Comparison of ENCODE assay signal across 8 mouse cellular contexts in the genomic region with DNA sequence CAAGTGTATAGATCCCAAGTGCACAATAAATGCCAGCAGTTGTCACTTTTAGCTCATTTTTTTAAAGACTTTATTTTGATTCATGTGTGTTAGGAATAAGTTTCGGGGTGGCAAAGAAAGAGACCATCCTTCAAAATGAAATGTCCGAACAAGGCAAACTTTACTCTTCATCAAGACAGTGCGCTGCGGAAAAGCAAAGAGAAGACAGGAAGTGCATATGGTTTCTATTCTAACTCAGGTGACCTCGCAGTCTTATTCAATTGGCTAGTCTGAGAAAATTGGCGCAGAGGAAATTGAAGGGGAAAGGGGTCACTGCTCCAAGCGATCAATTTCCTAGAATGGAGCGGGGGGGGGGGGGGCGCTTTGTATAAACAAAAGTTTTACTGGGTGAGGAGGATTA. TPM values are rescaled to one million over a fixed set of nuclear protein-coding genes. Genes with fewer than 3 reads are reported as not detected.
A peak's percentile ranks its signal among the peaks of the same experiment; 100 is the strongest.
DNase-seq lines count a peak whose midpoint lies in the region; ATAC-seq and TF ChIP-seq lines count a peak whose summit lies in the region.

No protein-coding gene starts in this region.

- H3K27me3 ChIP-seq in kidney, postnatal 0 days (ENCODE audit: insufficient read depth, low read length) = no peaks in the 10 kb centered on the region
- no peaks in the 10 kb centered on the region for H3K27me3 ChIP-seq in hindbrain, postnatal 0 days (ENCODE audit: insufficient read depth, low read length)
- no peaks in the 10 kb centered on the region for H3K27me3 ChIP-seq in midbrain, embryonic 14.5 days (ENCODE audit: control insufficient read depth, insufficient read depth, low read length)

- TF ChIP-seq POLR2A in bone marrow macrophage, adult 2 months (IDR thresholded peaks at IDR 0.05; ENCODE audit: borderline replicate concordance, low read depth, low read length) = no peak

- H3K4me2 ChIP-seq in kidney, postnatal 0 days (ENCODE audit: low read length) = peak overlapping the region; percentile 96
- peak overlapping the region; percentile 95 for H3K4me2 ChIP-seq in hindbrain, postnatal 0 days (ENCODE audit: low read depth, low read length)
- H3K4me2 ChIP-seq in midbrain, embryonic 14.5 days (ENCODE audit: low read length) = peak overlapping the region; percentile 89

- peak overlapping the region; percentile 94 for H3K27ac ChIP-seq in kidney, postnatal 0 days
- peak overlapping the region; percentile 75 for H3K27ac ChIP-seq in bone marrow macrophage, adult 2 months (ENCODE audit: insufficient read depth, low read depth, low read length)
- peak overlapping the region; percentile 85 for H3K27ac ChIP-seq in hindbrain, postnatal 0 days
- H3K27ac ChIP-seq in midbrain, embryonic 14.5 days (replicated peaks; ENCODE audit: low read depth, low read length) = no peak overlapping the region; the same call in 1 of the 2 replicates

- H3K4me1 ChIP-seq in kidney, postnatal 0 days (replicated peaks; ENCODE audit: insufficient read depth, low read length) = peaks cover 36% of the 10 kb centered on the region
- peaks cover 28% of the 10 kb centered on the region for H3K4me1 ChIP-seq in bone marrow macrophage, adult 2 months (ENCODE audit: control insufficient read depth, insufficient read depth, low read length)
- H3K4me1 ChIP-seq in hindbrain, postnatal 0 days (ENCODE audit: insufficient read depth, low read length) = peaks cover 20% of the 10 kb centered on the region
- H3K4me1 ChIP-seq in midbrain, embryonic 14.5 days (ENCODE audit: control insufficient read depth, insufficient read depth, low read length) = peaks cover 11% of the 10 kb centered on the region; the same call in 1 of the 2 replicates

- ATAC-seq in kidney, postnatal 0 days (replicated peaks; ENCODE audit: low FRiP score, low read depth) = no peak
- ATAC-seq in hindbrain, postnatal 0 days = no peak
- no peak for ATAC-seq in midbrain, embryonic 14.5 days (ENCODE audit: low FRiP score, low TSS enrichment)

- H3K4me3 ChIP-seq in kidney, postnatal 0 days (replicated peaks; ENCODE audit: low read depth, low read length) = peak overlapping the region; percentile 89
- peak overlapping the region; percentile 82 for H3K4me3 ChIP-seq in bone marrow macrophage, adult 2 months (ENCODE audit: insufficient read depth, low read length)
- peak overlapping the region; percentile 90 for H3K4me3 ChIP-seq in hindbrain, postnatal 0 days (ENCODE audit: low read length)
- peak overlapping the region; percentile 83 for H3K4me3 ChIP-seq in midbrain, embryonic 14.5 days (replicated peaks; ENCODE audit: low read depth, low read length)

- H3K36me3 ChIP-seq in kidney, postnatal 0 days (ENCODE audit: insufficient read depth, low read length) = no peaks in the 10 kb centered on the region
- no peaks in the 10 kb centered on the region for H3K36me3 ChIP-seq in hindbrain, postnatal 0 days (ENCODE audit: insufficient read depth, low read length)
- no peaks in the 10 kb centered on the region for H3K36me3 ChIP-seq in midbrain, embryonic 14.5 days (ENCODE audit: control insufficient read depth, insufficient read depth, low read length)

- DNase-seq in kidney, postnatal 0 days (ENCODE audit: low spot score) = peak; percentile 58
- no peak for DNase-seq in kidney, postnatal 14 days
- peak; percentile 14 for DNase-seq in hindbrain, postnatal 0 days (ENCODE audit: low spot score)
- DNase-seq in midbrain, embryonic 14.5 days = peak; percentile 15
- DNase-seq in MN1 (ENCODE audit: low spot score) = no peak
- DNase-seq in right cerebral cortex, postnatal 14 days = no peak
- no peak for DNase-seq in layer of hippocampus, adult 8-10 months (ENCODE audit: low spot score in 2 of 2)

- peak overlapping the region; percentile 96 for H3K9ac ChIP-seq in kidney, postnatal 0 days (ENCODE audit: low read depth, low read length)
- H3K9ac ChIP-seq in hindbrain, postnatal 0 days (replicated peaks; ENCODE audit: low read length) = peak overlapping the region; percentile 96
- peak overlapping the region; percentile 95 for H3K9ac ChIP-seq in midbrain, embryonic 14.5 days (replicated peaks; ENCODE audit: low read length)

- no peaks in the 10 kb centered on the region for H3K9me3 ChIP-seq in kidney, postnatal 0 days (replicated peaks; ENCODE audit: low read length)
- no peaks in the 10 kb centered on the region for H3K9me3 ChIP-seq in hindbrain, postnatal 0 days (ENCODE audit: low read length)
- no peaks in the 10 kb centered on the region for H3K9me3 ChIP-seq in midbrain, embryonic 14.5 days (ENCODE audit: control insufficient read depth, low read length)

- TF ChIP-seq CTCF in kidney, postnatal 0 days (IDR thresholded peaks at IDR 0.05; ENCODE audit: low read depth) = no peak
- TF ChIP-seq CTCF in bone marrow macrophage, adult 2 months (IDR thresholded peaks at IDR 0.05; ENCODE audit: low read depth, low read length) = no peak
- no peak for TF ChIP-seq CTCF in hindbrain, postnatal 0 days (IDR thresholded peaks at IDR 0.05; ENCODE audit: low read depth)

- WGBS in kidney, postnatal 0 days = 9% methylated on average over 9 of the region's 9 CpGs
- 40% methylated on average over 9 of the region's 9 CpGs for WGBS in hindbrain, postnatal 0 days
- WGBS in midbrain, embryonic 14.5 days = 48% methylated on average over 9 of the region's 9 CpGs

RNA-seq across cellular contexts. Expression of a gene that starts 0.6 kb away (rescaled TPM):
- 31.0 and 33.2 TPM in 2 replicates for polyA plus RNA-seq in kidney, postnatal 0 days (2015; fragmentation: Nextera tagmentation; extraction: Ambion mirVana)
- 148 and 174 TPM in 2 replicates for polyA plus RNA-seq in bone marrow macrophage, adult 2 months (2012; ENCODE audit: insufficient read depth, insufficient read length, missing spikeins)
- total RNA-seq in hindbrain, postnatal 0 days (2014; rRNA removed) = 54.7 and 65.6 TPM in 2 replicates
- 18.2 and 21.8 TPM in 2 replicates for polyA plus RNA-seq in hindbrain, postnatal 0 days (2015; fragmentation: Nextera tagmentation; extraction: Ambion mirVana)
- 26.6 TPM in 2 replicates for polyA plus RNA-seq in midbrain, embryonic 14.5 days (2014; fragmentation: Nextera tagmentation; extraction: Ambion mirVana)
- 10 to 100 TPM; 55.0 to 58.9 (median 56.5) TPM for total RNA-seq in layer of hippocampus, adult 8-10 months (2022)

RNA-seq across cellular contexts. Expression of a gene that starts 15.4 kb away (rescaled TPM):
- polyA plus RNA-seq in kidney, postnatal 0 days (2015; fragmentation: Nextera tagmentation; extraction: Ambion mirVana) = 110 and 128 TPM in 2 replicates
- polyA plus RNA-seq in bone marrow macrophage, adult 2 months (2012; ENCODE audit: insufficient read depth, insufficient read length, missing spikeins) = 27.9 and 28.4 TPM in 2 replicates
- 36.2 and 44.6 TPM in 2 replicates for total RNA-seq in hindbrain, postnatal 0 days (2014; rRNA removed)
- 72.3 and 75.9 TPM in 2 replicates for polyA plus RNA-seq in hindbrain, postnatal 0 days (2015; fragmentation: Nextera tagmentation; extraction: Ambion mirVana)
- 109 and 113 TPM in 2 replicates for polyA plus RNA-seq in midbrain, embryonic 14.5 days (2014; fragmentation: Nextera tagmentation; extraction: Ambion mirVana)
- 10 to 100 TPM; 17.4 to 19.4 (median 19.0) TPM for total RNA-seq in layer of hippocampus, adult 8-10 months (2022)

RNA-seq across cellular contexts. Expression of a gene that starts 33.1 kb away (rescaled TPM):
- 9.4 and 9.8 TPM in 2 replicates for polyA plus RNA-seq in kidney, postnatal 0 days (2015; fragmentation: Nextera tagmentation; extraction: Ambion mirVana)
- 0.16 and 0.53 TPM in 2 replicates for polyA plus RNA-seq in bone marrow macrophage, adult 2 months (2012; ENCODE audit: insufficient read depth, insufficient read length, missing spikeins)
- total RNA-seq in hindbrain, postnatal 0 days (2014; rRNA removed) = 2.6 and 4.7 TPM in 2 replicates
- polyA plus RNA-seq in hindbrain, postnatal 0 days (2015; fragmentation: Nextera tagmentation; extraction: Ambion mirVana) = 0.40 and 0.49 TPM in 2 replicates
- polyA plus RNA-seq in midbrain, embryonic 14.5 days (2014; fragmentation: Nextera tagmentation; extraction: Ambion mirVana) = 0.72 and 1.3 TPM in 2 replicates
- 1 to 10 TPM in 2 of 4 experiments, under 1 TPM in 2; 0.74 to 1.3 (median 1.1) TPM for total RNA-seq in layer of hippocampus, adult 8-10 months (2022)

RNA-seq across cellular contexts. Expression of a gene that starts 41.6 kb away (rescaled TPM):
- 37.8 and 40.8 TPM in 2 replicates for polyA plus RNA-seq in kidney, postnatal 0 days (2015; fragmentation: Nextera tagmentation; extraction: Ambion mirVana)
- polyA plus RNA-seq in bone marrow macrophage, adult 2 months (2012; ENCODE audit: insufficient read depth, insufficient read length, missing spikeins) = 55.5 and 62.9 TPM in 2 replicates
- total RNA-seq in hindbrain, postnatal 0 days (2014; rRNA removed) = 9.2 and 10.4 TPM in 2 replicates
- polyA plus RNA-seq in hindbrain, postnatal 0 days (2015; fragmentation: Nextera tagmentation; extraction: Ambion mirVana) = 8.2 and 8.6 TPM in 2 replicates
- polyA plus RNA-seq in midbrain, embryonic 14.5 days (2014; fragmentation: Nextera tagmentation; extraction: Ambion mirVana) = 8.5 and 12.3 TPM in 2 replicates
- total RNA-seq in layer of hippocampus, adult 8-10 months (2022) = 10 to 100 TPM in 3 of 4 experiments, 1 to 10 TPM in 1; 9.9 to 13.4 (median 10.4) TPM

RNA-seq across cellular contexts. Expression of a gene that starts 47.1 kb away (rescaled TPM):
- 197 and 212 TPM in 2 replicates for polyA plus RNA-seq in kidney, postnatal 0 days (2015; fragmentation: Nextera tagmentation; extraction: Ambion mirVana)
- polyA plus RNA-seq in bone marrow macrophage, adult 2 months (2012; ENCODE audit: insufficient read depth, insufficient read length, missing spikeins) = 25.6 and 32.2 TPM in 2 replicates
- 71.5 and 84.9 TPM in 2 replicates for total RNA-seq in hindbrain, postnatal 0 days (2014; rRNA removed)
- 114 and 121 TPM in 2 replicates for polyA plus RNA-seq in hindbrain, postnatal 0 days (2015; fragmentation: Nextera tagmentation; extraction: Ambion mirVana)
- polyA plus RNA-seq in midbrain, embryonic 14.5 days (2014; fragmentation: Nextera tagmentation; extraction: Ambion mirVana) = 106 and 116 TPM in 2 replicates
- total RNA-seq in layer of hippocampus, adult 8-10 months (2022) = 10 to 100 TPM; 47.3 to 56.1 (median 52.2) TPM

Comparison
In these comparisons a context has a peak if more than half of its experiments do, and no peak if none do; other contexts are left out.
1. DNase-seq: peak in kidney, postnatal 0 days (single experiment), hindbrain, postnatal 0 days (single experiment) and midbrain, embryonic 14.5 days (single experiment); none in kidney, postnatal 14 days (single experiment), MN1 (single experiment), right cerebral cortex, postnatal 14 days (single experiment) and layer of hippocampus, adult 8-10 months (0 of 2).
2. Peak in every context shown above with its lines, with median percentiles within 50 percentile points of each other: H3K4me2 ChIP-seq, H3K4me3 ChIP-seq and H3K9ac ChIP-seq.